Mouse (Mus musculus) heart, adult 9 months (tissue): Measurements from ENCODE around the gene Pex10.
A peak's percentile ranks its signal among the peaks of the same experiment; 100 is the strongest.

Experiments used
- DNase-seq, 2 experiments: peaks; one replicate each; pipeline ENCODE4 v3.0.0; 2022; ENCODE audit warnings: low spot score in 2 of 2

Pex10 gene

DNA sequence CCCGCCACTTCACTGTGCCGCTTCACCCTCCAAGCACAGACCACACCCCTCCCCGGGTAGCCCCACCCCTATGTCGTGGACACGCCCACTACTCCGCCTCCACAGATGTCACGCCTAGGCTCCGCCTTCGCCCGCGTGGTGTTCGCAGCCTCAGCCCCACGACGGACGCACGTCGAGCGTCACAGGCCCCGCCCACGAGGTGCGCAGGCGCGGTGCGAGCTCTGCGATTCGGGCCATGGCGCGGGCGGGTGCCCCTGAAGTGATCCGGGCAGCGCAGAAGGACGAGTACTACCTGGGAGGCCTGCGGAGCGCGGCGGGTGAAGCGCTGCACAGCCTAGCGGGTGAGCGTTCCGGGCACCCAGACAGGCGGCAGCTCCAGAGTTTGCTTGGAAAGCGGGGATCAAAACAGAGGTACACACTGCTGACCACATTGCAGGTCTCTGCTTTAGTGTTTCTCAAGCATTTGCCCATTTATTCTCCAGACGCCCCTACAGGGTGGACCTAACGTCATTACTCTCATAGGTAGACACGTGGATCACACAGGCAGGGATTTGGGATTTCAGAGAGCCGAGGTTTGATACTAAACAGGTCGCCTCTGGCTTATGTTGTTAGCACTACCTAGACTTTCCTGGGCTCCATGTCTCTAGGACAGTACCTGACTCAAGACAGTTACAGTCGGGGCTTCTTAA, at the start of gene Pex10:
Gene Pex10, plus strand, starts transcription at position 183 of the 689 bp plus-strand sequence.
- DNase-seq = peak; percentile 96

DNA sequence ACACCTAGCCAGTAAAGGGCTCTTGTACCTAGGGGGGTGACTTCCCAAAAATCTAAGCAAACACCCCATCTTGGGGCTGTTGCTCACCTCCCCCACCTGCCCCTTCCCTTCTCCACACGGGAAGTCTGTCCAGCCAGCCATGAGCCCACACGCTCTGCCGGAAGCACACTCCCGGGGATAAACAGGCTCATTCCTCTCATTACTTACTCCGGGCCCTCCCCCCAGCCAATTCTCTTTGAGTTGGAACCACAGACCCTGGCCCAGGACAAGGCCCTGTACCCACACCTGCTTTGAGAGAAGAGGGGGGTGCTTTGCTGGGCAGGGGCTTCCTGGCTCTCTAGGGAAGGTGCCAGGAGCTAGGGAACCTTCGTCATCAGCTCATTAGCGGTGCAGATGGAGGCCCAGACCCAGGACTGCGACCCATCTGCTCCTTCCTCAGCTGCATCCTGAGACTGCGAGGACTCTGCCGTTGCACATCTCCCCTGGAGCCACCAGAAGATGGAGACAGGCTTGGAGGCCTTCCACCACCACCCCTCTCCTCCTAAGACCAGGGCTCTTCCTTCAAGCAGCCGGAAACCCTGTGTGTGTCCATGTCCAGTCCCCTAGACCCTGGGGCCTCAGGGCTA, 49.5 kb upstream of the Pex10 start:
- no peak for DNase-seq

DNA sequence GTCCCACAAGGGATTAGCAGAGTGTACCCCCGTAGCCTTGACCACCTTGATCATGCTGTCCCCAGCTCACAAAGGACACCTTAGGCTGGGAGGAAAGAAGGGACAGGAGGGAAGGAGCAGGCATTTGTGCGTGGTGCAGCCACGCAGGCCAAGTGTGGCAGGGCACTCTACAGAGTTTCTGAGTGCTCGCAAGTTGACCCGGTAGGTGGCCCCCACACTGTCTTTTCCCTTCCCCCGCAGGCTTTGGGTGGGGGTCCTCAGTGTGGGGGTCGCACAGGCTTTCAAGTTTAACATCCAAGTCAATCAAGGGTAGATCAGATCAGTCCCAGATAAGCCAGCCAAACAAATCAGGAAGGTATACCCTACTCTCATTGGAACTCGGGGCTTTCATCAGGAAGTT, 48.8 kb upstream of the Pex10 start:
- DNase-seq = no peak

DNA sequence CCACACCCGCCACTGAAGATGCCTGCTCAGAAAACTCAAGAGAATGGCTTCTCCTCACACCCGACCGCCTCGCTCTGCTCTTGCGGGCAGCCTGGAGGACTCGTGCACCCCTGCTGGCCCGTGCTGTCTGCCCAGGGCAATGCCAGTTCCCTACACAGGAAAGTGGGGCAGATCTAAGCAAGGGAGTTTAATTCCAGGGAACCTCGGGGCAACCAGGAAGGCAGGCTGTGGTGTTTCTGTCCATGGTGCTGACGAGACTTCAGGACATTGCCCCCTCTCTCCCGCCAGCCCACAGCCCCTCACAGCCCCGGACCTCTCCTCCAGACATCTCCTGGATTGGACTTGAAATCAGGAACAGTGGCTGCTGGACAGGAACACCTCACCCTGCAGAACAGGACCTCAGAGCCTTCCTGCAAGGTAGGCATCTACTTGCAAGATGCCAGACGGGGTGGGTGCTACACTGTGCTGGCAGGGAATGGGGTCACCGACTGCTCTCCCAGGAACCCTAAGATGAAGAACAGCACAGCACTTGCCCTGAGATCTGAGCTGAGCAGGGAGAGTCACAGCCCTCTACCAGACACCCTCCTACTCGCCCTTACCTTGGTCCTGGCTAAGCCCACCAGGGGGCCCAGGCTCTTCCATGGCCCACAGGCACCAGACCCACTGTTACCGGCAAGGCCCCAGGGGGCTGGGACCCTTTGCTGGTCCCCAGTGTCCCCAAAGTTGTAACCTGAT, 48.0 kb upstream of the Pex10 start:
- no peak for DNase-seq

DNA sequence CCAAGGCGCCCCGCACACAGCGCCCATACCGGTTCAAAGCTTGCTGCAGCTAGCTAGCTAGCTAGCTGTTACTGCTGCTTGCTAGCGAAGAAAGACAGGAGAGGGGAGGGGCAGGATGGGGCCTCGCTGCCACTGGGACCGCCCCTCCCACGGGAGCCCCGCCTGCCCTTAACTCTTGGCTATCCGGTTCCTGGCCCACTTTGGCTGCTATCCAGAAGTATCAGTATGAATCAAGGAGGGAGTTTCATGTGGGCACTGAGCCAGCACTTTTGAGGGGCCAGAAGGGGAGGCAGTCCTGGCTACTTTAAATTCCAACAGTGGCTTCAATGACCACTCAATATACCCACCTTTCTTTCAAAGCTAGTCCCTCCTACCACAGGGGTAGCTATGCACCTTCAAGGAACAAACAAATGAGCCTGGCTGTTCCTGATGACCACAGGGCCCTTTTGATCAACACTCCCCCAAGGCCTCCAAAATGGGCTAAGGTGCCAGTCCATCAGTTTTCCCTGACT, 47.4 kb upstream of the Pex10 start:
- no peak for DNase-seq

DNA sequence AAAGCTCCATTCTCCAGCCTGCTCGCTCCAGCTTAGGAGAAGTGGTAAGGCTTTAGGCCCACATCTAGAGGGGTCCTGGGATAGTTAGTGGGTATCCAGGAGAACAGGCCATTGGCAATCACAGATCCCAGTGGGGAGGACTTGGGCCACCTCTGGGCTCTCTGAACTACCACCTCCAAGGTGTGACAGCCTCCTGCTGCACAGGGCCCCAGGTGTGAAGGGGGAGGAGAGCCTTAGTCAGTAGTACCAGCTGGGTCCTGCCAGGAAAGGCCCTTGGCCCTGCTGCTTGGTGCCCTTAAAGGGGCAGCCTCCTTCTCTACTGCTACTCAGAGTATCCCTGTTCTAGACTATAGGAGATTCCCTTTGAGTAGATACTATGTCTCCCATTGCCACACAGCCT, 46.7 kb upstream of the Pex10 start:
- DNase-seq = no peak

DNA sequence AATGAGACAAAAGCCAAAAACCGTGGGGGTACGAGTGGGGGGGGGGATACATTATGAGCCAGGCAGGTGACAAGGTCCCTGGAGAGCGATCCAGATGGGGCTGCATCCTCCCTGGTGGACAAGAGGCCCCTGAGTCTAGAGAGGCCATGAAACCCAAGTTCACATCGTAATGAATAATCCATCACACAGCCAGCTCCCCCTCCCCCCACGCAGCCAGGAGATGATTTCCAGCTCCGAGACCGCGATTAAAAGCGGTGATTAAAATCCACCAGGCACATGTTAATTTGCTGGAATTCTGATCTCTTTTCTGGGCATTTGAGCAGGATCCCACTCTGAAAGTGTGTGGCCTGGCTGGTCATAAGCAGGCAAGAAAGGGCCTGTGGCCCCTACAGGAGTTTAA, 46.0 kb upstream of the Pex10 start:
- DNase-seq = no peak

DNA sequence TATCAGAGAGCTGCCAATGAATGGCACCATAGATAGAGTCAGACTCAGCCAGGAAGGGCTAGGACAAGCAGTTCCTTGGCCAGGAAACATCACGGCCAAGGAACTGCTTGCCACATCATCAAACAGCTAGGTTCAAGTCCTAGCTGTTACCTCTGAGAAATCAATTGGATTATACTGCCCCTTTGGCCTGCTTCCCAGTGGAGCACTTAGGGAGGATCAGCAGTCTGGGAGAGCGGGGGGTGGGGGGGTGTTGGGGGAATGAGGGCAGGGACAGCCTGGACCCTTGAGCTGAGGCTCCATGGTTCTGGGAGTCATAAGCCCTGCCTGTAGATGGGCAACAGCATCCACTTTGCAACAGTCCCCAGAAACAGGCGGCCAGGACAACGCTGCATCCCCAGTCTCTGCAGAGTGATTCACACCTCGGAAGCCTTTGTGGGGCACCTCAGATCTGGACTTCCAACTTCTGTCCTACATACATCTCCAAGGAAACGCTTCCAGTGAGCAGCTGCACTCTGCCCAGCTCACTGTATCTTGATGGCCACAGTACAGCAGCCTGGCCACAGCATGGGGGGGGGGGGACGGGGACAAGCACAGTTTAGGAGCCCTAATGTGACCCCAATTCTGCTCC, 44.5 kb upstream of the Pex10 start:
- no peak for DNase-seq

DNA sequence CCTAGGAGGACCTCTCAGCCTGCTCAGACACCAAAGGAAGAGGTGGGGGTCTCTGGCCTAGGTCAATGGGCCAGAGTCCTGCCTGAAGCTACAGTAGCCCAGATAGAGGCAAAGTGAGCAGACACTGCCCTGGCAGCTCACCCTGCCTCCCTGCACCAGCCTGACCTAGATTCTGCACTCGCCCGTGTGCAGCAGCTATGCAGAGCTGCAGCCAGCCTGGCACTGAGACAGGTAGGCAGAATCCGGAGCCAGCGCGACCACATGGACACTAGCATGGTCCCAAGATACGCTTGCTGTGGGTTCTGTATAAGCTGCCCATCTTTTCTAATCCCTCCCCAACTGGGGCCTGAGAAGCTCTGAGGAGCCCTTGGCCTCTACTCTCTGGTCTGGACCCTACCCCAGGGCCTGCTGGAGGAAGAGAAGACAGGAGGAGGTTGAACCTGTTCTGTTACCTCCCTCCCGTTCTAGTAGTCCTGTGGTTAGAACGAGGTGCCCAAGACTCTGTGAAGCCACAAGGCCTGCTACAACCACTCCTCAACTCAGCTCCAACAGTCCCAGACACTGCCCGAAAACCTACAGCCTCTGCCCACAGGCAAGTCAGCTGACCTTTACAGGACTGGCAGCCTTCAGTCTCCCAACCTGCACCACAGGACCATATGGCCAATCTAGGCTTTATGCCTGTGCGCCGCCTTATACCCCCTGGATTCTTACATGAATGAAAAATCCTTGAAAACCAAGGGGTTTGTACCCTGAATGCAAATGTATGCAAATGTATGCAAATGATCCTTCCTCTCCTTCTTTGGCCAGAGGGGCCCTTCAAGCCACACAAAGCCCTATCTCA, 42.4 kb upstream of the Pex10 start:
- no peak for DNase-seq

DNA sequence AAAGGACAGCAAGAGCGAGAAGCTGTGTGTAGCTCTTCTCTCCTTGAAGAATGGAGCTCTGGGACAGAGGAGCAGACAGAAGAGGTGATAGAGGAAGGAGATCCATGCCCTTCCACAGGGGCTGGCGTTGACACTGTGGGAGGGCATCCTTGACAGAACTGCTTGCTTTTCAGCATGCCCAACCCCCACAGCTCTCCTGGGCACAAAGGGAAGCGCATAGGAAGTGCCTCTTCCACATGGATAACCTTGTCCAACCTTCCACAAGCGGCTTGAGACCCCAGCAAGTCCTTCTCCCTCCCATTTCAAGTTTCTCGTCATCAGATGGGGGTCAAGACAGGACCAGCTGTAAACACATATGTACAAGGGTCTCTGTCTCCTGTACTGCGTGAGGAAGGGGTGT, 33.7 kb upstream of the Pex10 start:
- no peak for DNase-seq

DNA sequence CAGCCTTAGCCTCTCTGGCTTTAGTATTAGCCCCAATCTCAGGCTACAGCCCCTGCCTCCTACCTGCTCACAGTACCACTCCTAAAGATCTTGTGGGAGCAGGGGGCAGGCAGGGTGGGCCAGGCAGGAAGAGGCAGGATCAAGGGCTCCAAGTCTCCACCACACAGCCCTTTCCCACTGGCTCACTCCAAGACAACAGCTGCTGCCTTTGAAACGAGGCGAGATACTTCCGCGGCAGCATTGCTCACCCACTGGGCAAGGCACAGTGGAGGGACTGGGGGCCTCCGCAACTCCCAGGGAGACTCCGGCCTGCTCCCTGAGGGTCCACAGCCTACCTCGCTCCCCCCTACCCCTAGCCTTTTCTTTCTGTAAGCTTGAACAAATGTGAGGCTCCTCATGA, 32.6 kb upstream of the Pex10 start:
- DNase-seq = no peak

DNA sequence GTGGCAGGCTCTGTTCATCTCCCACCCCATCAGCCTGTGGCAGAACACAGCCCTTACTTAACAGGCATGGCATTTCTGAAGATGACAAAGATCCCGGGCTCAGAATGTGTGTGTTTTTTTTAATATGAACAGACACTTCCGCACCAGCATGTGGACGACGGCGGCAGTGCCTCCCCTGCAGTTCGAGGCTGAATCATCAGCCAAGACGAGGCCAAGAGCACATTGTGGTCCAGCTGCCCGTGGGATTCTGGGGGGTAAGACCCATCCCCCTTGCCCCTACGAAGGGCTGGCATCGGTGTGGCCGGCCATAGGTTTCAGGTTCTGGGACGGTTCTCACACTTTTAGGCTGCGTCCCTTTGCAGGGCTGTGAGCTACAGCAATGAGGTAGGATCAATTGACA, 32.0 kb upstream of the Pex10 start:
- no peak for DNase-seq

DNA sequence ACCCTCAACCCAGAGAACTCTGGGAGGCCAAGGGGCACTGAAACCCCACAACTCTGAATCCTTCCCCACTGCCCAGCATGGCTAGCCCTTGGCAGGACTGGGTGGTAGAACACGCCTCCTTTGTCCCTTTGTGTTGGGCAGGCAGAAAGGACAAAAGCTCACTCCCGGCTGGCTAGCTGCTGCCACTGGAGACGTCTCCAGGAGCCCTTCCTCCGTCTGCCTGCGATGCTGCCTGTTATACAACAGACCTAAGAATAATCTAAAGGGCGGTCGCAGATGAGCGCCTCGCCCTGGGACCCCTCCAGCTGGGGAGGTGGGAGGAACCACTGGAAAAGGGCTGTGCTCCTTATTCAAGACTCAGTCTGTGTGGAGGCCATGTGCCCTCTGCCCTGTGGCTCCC, 26.6 kb upstream of the Pex10 start:
- no peak for DNase-seq

DNA sequence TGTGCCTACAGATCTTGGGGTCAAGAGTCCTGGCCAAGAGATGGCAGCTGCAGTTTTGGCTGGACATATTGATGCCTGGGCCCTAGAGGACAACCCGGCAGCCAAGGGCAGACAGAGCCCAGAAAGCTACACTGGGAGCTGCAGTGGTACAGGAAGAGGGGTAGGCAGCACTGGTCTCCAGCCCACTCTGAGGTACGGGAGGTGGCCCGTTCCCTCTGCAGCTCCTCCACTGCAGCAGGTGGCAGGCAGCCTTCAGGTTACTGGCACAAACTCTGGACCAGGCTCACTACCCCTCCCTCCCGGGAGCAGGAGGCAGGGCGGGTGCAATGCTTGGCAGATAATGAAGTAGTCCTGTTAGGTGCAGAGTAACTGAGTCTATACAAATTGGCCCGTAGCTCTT, 26.1 kb upstream of the Pex10 start:
- no peak for DNase-seq

DNA sequence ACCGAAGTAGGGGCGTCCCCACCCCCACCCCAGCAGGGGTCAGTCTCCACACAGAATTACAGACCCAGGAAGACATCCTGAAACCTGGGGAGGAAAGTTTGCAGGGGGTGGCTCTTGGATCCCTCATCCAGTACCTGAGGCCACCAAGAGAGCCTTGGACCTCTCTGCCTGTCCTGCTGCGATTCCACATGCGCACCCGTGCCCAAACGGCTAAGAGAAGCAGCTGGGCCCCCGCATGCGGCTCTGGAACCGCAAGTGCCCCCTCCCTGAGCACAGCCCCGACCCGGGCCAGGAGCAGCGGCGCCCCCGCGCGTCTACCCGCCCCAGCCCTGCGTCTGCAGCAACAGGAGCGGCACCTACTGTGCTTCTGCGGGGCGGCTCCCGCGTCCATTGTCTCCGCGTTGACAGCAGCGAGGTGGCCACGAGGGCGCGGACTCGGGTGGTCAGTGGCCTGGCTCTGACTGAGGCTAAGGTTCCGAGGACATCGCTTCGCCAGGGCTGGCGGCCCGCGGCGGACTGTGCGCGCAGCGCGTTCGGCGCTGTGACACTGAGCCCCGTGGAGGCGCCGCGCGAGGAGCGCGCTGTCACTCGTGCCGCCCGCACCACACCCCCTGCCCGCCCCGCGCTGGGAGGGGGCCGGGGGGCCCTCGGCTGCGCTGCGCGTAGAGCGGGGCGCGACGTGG, 24.1 kb upstream of the Pex10 start:
- no peak for DNase-seq

DNA sequence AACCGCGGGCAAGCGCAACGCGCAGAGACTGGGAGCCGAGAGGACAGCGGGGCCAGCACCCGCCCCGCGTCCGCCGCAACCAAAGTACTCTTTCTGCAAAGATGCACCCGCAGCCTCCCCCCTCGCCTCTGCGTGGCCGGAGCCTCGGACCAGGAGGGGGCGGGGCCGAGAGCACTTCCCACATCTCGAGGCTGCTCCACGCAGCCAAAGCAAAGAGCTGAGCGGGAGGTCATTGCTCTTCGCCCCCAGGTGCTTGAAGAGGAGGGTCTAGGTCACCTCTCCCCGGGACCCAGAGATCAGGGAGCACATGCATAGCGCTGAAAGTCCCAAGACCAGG, 23.6 kb upstream of the Pex10 start:
- no peak for DNase-seq

DNA sequence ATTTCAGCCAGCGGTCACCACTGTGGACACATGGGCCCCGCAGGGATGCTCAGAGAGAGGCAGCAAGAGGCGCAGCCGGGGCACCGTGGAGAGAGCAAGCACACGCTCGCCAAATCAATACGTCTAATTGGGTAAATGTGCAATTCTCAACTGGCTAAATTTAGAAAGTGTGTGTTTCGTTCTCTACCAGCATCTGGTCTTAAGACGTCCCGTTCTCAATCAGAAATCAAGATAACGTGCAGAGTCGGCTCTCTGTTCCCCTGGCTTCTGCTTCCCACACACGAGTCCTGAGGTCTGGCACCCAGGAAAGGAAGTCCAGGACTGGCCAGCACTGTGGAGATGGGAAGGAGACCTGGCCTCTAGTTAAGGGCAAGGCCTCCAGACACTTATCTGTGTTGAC, 20.2 kb upstream of the Pex10 start:
- DNase-seq = no peak

DNA sequence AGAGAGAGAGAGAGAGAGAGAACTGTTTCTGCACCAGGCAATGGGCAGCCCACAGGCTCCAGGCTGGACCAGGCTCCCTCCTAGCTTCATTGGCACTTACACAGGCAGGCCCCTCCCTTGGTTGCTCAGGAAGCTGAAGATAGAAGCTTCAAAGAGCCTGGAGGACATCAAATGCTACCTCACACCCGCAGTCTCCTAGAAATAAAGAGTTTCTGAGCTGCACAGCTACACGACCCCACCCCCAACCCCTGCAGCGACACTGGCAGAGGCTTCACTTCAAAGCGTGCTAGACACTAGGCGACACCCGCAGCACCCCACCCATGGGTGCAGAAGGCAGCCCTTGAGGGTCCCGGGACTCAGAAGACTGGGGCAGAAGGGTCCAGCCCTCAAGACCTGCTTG, 16.7 kb upstream of the Pex10 start:
- no peak for DNase-seq

DNA sequence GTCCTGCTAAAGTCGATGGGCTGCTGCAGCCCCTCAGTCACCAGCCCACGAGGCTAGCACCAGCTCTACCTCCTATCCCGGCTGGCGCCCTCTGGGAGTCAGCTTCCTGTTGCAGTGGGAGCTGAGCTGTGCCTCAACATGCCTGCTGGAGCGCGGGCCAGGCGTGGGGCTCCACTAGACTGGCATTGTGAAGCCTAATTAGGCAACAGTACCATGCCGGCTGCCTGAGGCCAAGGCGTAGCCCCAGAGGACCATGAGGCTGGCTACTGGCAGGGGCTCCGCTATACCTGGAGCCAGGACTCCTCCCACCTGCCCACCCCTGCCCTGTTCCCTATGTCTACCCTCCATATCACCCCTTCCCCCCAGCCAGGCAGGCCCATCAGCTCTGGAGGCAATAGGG, 10.1 kb upstream of the Pex10 start, which contains the start of gene Plch2:
Gene Plch2, minus strand, starts transcription at position 61 of the 400 bp plus-strand sequence.
- DNase-seq = no peak

DNA sequence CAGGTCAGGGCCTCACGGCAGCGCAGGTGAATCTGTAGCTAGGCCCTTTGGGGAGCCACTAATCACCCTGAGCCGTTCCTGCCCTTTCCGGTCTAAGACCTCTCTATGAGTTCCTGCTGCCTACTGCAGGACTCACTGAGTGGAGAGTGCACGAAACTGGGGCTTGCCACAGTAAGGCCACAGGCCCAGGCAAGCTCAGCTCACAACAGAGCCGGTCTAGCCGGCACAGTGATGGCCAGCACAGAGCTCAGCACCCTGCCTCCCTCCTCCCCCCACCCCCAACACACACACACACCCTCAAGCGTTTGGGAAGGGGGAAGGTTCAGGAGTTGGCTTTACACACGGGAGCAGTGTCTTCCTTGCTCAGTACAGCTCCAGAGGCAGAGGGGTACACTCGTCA, 8.5 kb upstream of the Pex10 start:
- no peak for DNase-seq

DNA sequence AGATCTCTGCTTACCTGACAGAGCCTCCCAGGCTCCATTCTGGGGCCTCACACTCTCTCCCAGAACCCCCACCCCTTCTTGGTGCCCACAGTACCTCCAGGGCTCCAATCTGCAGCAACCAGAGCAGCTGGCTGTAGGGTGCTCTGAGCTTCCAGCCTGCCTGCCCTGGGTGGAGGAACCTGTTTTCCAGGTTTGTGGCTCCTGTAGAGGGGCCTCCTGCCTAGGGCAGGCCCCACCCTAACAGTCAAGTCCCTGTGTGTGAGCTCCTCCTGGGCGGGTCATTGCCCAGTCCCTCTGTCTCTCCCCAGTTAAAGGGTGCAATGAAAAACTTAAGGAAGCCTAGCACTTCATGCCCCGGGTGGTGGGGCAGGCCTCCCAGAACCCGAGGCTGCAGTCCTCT, 2.9 kb upstream of the Pex10 start:
- DNase-seq = no peak
